Mouse (Mus musculus) testis, adult 2 months (tissue): Measurements from ENCODE around the gene Hdac9.

ENCODE experiments used
- CTCF ChIP-seq: fragments of 200-500 bp; IDR thresholded peaks from 2 replicates; pipeline ENCODE4 v1.5.1; 2012; ENCODE audit warnings: low read depth, mild to moderate bottlenecking, inconsistent platforms, low read length, moderate library complexity; ENCODE audit not compliant: control insufficient read depth, insufficient read depth, insufficient replicate concordance
- POLR2A ChIP-seq: fragments of 200-500 bp; IDR thresholded peaks from 2 replicates; pipeline ENCODE4 v1.6.1; 2012; ENCODE audit warnings: low read depth, mild to moderate bottlenecking, inconsistent platforms, low read length, moderate library complexity; ENCODE audit not compliant: control insufficient read depth

- no peak for TF ChIP-seq CTCF
- TF ChIP-seq POLR2A: no peak
These were observed 695.9 kb downstream of the Hdac9 start for GRCm38 (mm10) chr12:34221014-34221413.
